Mouse (Mus musculus): ENCODE measurements around the gene Cbx8. TPM values are rescaled to one million over a fixed set of nuclear protein-coding genes. Genes with fewer than 3 reads are reported as not detected.
A peak's percentile ranks its signal among the peaks of the same experiment; 100 is the strongest.

Gene Cbx8
- polyA plus RNA-seq (2012; rRNA removed): 3.2 and 4.3 TPM in 2 replicates

- peak; percentile 98 for DNase-seq (ENCODE audit: low read depth, low spot score)
- under 1% methylated on average over 63 of the region's 63 CpGs for WGBS
These were observed at the start of gene Cbx8 for GRCm38 (mm10) chr11:119040600-119041324. Gene Cbx8 (minus strand): TSS chr11:119040969.

- WGBS: 2% methylated on average over 75 of the region's 75 CpGs
- DNase-seq (ENCODE audit: low read depth, low spot score): no peak
These were observed 49.5 kb upstream of the Cbx8 start for GRCm38 (mm10) chr11:119090076-119090960.

GRCm38 (mm10) chr11:119089235-119090075 is 48.7 kb upstream of the Cbx8 start:
- no peak for DNase-seq (ENCODE audit: low read depth, low spot score)
- whole genome bisulfite sequencing: 2% methylated on average over 41 of the region's 41 CpGs

GRCm38 (mm10) chr11:119088391-119089234 is 47.8 kb upstream of the Cbx8 start:
- no peak for DNase-seq (ENCODE audit: low read depth, low spot score)
- 10% methylated on average over 28 of the region's 28 CpGs for WGBS

GRCm38 (mm10) chr11:119087301-119088082 is 46.7 kb upstream of the Cbx8 start:
- WGBS: 9% methylated on average over 35 of the region's 35 CpGs
- DNase-seq (ENCODE audit: low read depth, low spot score): no peak

- no peak for DNase-seq (ENCODE audit: low read depth, low spot score)
- WGBS: 2% methylated on average over 64 of the region's 67 CpGs
These were observed 45.6 kb upstream of the Cbx8 start, which contains the start of gene Cbx4 for GRCm38 (mm10) chr11:119086144-119086971. Gene Cbx4 (minus strand): TSS chr11:119086221.

- no peak for DNase-seq (ENCODE audit: low read depth, low spot score)
- under 1% methylated on average over 65 of the region's 66 CpGs for WGBS
These were observed 44.7 kb upstream of the Cbx8 start for GRCm38 (mm10) chr11:119085279-119086062.

- WGBS: 3% methylated on average over 18 of the region's 18 CpGs
- DNase-seq (ENCODE audit: low read depth, low spot score): no peak
These were observed 43.9 kb upstream of the Cbx8 start for GRCm38 (mm10) chr11:119084446-119085278.

- DNase-seq (ENCODE audit: low read depth, low spot score): no peak
- WGBS: 10% methylated on average over 28 of the region's 28 CpGs
These were observed 43.1 kb upstream of the Cbx8 start for GRCm38 (mm10) chr11:119083724-119084445.

- DNase-seq (ENCODE audit: low read depth, low spot score): no peak
- 41% methylated on average over 20 of the region's 20 CpGs for WGBS
These were observed 42.1 kb upstream of the Cbx8 start for GRCm38 (mm10) chr11:119082638-119083599.

GRCm38 (mm10) chr11:119081839-119082637 is 41.3 kb upstream of the Cbx8 start:
- no peak for DNase-seq (ENCODE audit: low read depth, low spot score)
- 66% methylated on average over 21 of the region's 21 CpGs for WGBS

- no peak for DNase-seq (ENCODE audit: low read depth, low spot score)
- WGBS: 89% methylated on average over 46 of the region's 47 CpGs
These were observed 40.5 kb upstream of the Cbx8 start for GRCm38 (mm10) chr11:119081148-119081838.

Data from large intestine, adult 2 months (tissue).